Mouse (Mus musculus) ovary, postnatal 10 days (tissue): ENCODE measurements around the gene Prss34.

Source experiments
- DNase-seq: peaks from one replicate; pipeline ENCODE4 v3.0.0; 2022; ENCODE audit warnings: low spot score

The Prss34 gene

GRCm38 (mm10) chr17:25298094-25298493 is at the start of gene Prss34:
Prss34 (plus strand) TSS chr17:25298394.
- DNase-seq, result no peak

- no peak for DNase-seq
Measured at GRCm38 (mm10) chr17:25250181-25250835, 47.9 kb upstream of the Prss34 start.

- no peak for DNase-seq
Measured at GRCm38 (mm10) chr17:25252643-25253042, 45.6 kb upstream of the Prss34 start.

GRCm38 (mm10) chr17:25253760-25254159 is 44.4 kb upstream of the Prss34 start:
- DNase-seq, result no peak

GRCm38 (mm10) chr17:25255110-25255509 is 43.1 kb upstream of the Prss34 start:
- no peak for DNase-seq

GRCm38 (mm10) chr17:25256140-25256754 is 41.9 kb upstream of the Prss34 start, which contains the start of gene Baiap3:
Baiap3 (minus strand) TSS chr17:25256364.
- DNase-seq, result no peak

- DNase-seq, result no peak
Measured at GRCm38 (mm10) chr17:25257804-25258261, 40.4 kb upstream of the Prss34 start.

- DNase-seq, result no peak
Measured at GRCm38 (mm10) chr17:25264453-25264852, 33.7 kb upstream of the Prss34 start.

- no peak for DNase-seq
Measured at GRCm38 (mm10) chr17:25270795-25271335, 27.3 kb upstream of the Prss34 start.

GRCm38 (mm10) chr17:25272326-25272725 is 25.9 kb upstream of the Prss34 start:
- no peak for DNase-seq

- DNase-seq, result peak; percentile 97
Measured at GRCm38 (mm10) chr17:25272951-25273705, 25.1 kb upstream of the Prss34 start.

- peak; percentile 76 for DNase-seq
Measured at GRCm38 (mm10) chr17:25273706-25274501, 24.3 kb upstream of the Prss34 start.

- DNase-seq, result no peak
Measured at GRCm38 (mm10) chr17:25274571-25275346, 23.4 kb upstream of the Prss34 start, which contains the start of gene Ube2i. Ube2i (minus strand) TSS chr17:25274622.

- DNase-seq, result no peak
Measured at GRCm38 (mm10) chr17:25275833-25276232, 22.4 kb upstream of the Prss34 start.

GRCm38 (mm10) chr17:25282133-25282532 is 16.1 kb upstream of the Prss34 start:
- no peak for DNase-seq

- DNase-seq, result peak; percentile 16
Measured at GRCm38 (mm10) chr17:25285033-25285432, 13.2 kb upstream of the Prss34 start.

- DNase-seq, result peak; percentile 13
Measured at GRCm38 (mm10) chr17:25288842-25289241, 9.4 kb upstream of the Prss34 start.

- DNase-seq, result no peak
Measured at GRCm38 (mm10) chr17:25290411-25290810, 7.8 kb upstream of the Prss34 start.

GRCm38 (mm10) chr17:25293495-25293894 is 4.7 kb upstream of the Prss34 start:
- no peak for DNase-seq

- no peak for DNase-seq
Measured at GRCm38 (mm10) chr17:25294111-25294510, 4.1 kb upstream of the Prss34 start.

GRCm38 (mm10) chr17:25308346-25308745 is 10.2 kb downstream of the Prss34 start, which contains the start of gene Prss28:
Prss28 (plus strand) TSS chr17:25308646.
- no peak for DNase-seq
